Mouse (Mus musculus) C2C12 (cell line): ENCODE results near the gene Prex1. TPM values are rescaled to one million over a fixed set of nuclear protein-coding genes. Genes with fewer than 3 reads are reported as not detected.

Source experiments
- H3K27me3 ChIP-seq: one replicate; pipeline ENCODE4 v1.6.1; 2011; ENCODE audit not compliant: control insufficient read depth, insufficient read depth, insufficient read length
- H3K36me3 ChIP-seq: one replicate; pipeline ENCODE4 v1.6.1; 2011; ENCODE audit not compliant: control insufficient read depth, insufficient read depth
- H3K4me3 ChIP-seq: one replicate; pipeline ENCODE4 v1.5.1; 2011; ENCODE audit warnings: mild to moderate bottlenecking, control low read depth; ENCODE audit not compliant: poor library complexity, insufficient read depth, severe bottlenecking
- H3K79me2 ChIP-seq: one replicate; pipeline ENCODE4 v1.6.1; 2011; ENCODE audit not compliant: control insufficient read depth, insufficient read depth
- H3K79me3 ChIP-seq: one replicate; pipeline ENCODE4 v1.6.1; 2011; ENCODE audit warnings: low read depth, control low read depth
- H3ac ChIP-seq: one replicate; pipeline ENCODE3; 2011; ENCODE audit warnings: low read depth; ENCODE audit not compliant: control insufficient read depth, insufficient read length
- CEBPB ChIP-seq: IDR thresholded peaks from one replicate; pipeline ENCODE4 v1.6.1; 2011; ENCODE audit warnings: low read depth, mild to moderate bottlenecking, control low read depth, moderate library complexity
- CTCF ChIP-seq: IDR thresholded peaks from one replicate; pipeline ENCODE4 v1.5.1; 2011; ENCODE audit not compliant: control insufficient read depth, insufficient read depth, insufficient read length
- FOSL1 ChIP-seq: IDR thresholded peaks from one replicate; pipeline ENCODE4 v1.8.0; 2011; ENCODE audit warnings: mild to moderate bottlenecking, low read length; ENCODE audit not compliant: poor library complexity, insufficient read depth, severe bottlenecking
- MAX ChIP-seq: IDR thresholded peaks from one replicate; pipeline ENCODE4 v1.6.1; 2011; ENCODE audit warnings: mild to moderate bottlenecking, control low read depth
- MYOD1 ChIP-seq: IDR thresholded peaks from one replicate; pipeline ENCODE4 v1.6.1; 2011; ENCODE audit warnings: low read depth; ENCODE audit not compliant: control insufficient read depth, insufficient read length
- MYOG ChIP-seq: IDR thresholded peaks from one replicate; pipeline ENCODE4 v1.6.1; 2011; ENCODE audit not compliant: control insufficient read depth, insufficient read length; ENCODE audit errors: extremely low read depth
- USF1 ChIP-seq: IDR thresholded peaks from one replicate; pipeline ENCODE4 v1.6.1; 2011; ENCODE audit warnings: low read depth, mild to moderate bottlenecking, control low read depth, moderate library complexity
- polyA plus RNA-seq: library from polyadenylated mRNA; unstranded; fragments of >200 nt; fragmentation: generic; extraction: Trizol; gene quantifications from one replicate; pipeline ENCODE4 v1.2.1, GENCODE M21; 2012; ENCODE audit warnings: missing spikeins

Prex1 gene
- polyA plus RNA-seq, 1 experiment: 0.16 TPM

- no peaks in the 10 kb centered on the region for H3K36me3 ChIP-seq
- no peaks in the 10 kb centered on the region for H3K27me3 ChIP-seq
- H3K79me2 ChIP-seq: no peaks in the 10 kb centered on the region
- no peaks in the 10 kb centered on the region for H3K79me3 ChIP-seq
- no peak overlapping the region for H3K4me3 ChIP-seq
- TF ChIP-seq CTCF (no peak), USF1 (no peak), MYOD1 (no peak), FOSL1 (no peak), MYOG (no peak), MAX (no peak), CEBPB (no peak)
- H3ac ChIP-seq: no peak overlapping the region
These were observed 52.1 kb downstream of the Prex1 start for GRCm38 (mm10) chr2:166661498-166661897.

- no peak overlapping the region for H3ac ChIP-seq
- no peaks in the 10 kb centered on the region for H3K36me3 ChIP-seq
- H3K4me3 ChIP-seq: no peak overlapping the region
- no peaks in the 10 kb centered on the region for H3K27me3 ChIP-seq
- no peaks in the 10 kb centered on the region for H3K79me3 ChIP-seq
- H3K79me2 ChIP-seq: no peaks in the 10 kb centered on the region
- no peak for TF ChIP-seq CTCF
- TF ChIP-seq FOSL1: no peak
- no peak for TF ChIP-seq MYOG
- no peak for TF ChIP-seq CEBPB
- TF ChIP-seq MAX: no peak
- no peak for TF ChIP-seq USF1
- no peak for TF ChIP-seq MYOD1
These were observed 55.3 kb downstream of the Prex1 start for GRCm38 (mm10) chr2:166658380-166658779.

GRCm38 (mm10) chr2:166657451-166658011 lies 56.1 kb downstream of the Prex1 start:
- Histone ChIP-seq H3K36me3 (no peaks in the 10 kb centered on the region), H3K4me3 (no peak overlapping the region), H3ac (no peak overlapping the region), H3K27me3 (no peaks in the 10 kb centered on the region), H3K79me3 (no peaks in the 10 kb centered on the region), H3K79me2 (no peaks in the 10 kb centered on the region)
- TF ChIP-seq MYOD1 (no peak), CEBPB (no peak), USF1 (no peak), MAX (no peak), MYOG (no peak), CTCF (no peak), FOSL1 (no peak)

GRCm38 (mm10) chr2:166656630-166657029 lies 57.0 kb downstream of the Prex1 start:
- Histone ChIP-seq H3K79me2 (no peaks in the 10 kb centered on the region), H3K4me3 (no peak overlapping the region), H3ac (no peak overlapping the region), H3K27me3 (no peaks in the 10 kb centered on the region), H3K79me3 (no peaks in the 10 kb centered on the region), H3K36me3 (no peaks in the 10 kb centered on the region)
- TF ChIP-seq CEBPB (no peak), USF1 (no peak), MYOG (no peak), MAX (no peak), MYOD1 (no peak), CTCF (no peak), FOSL1 (no peak)

GRCm38 (mm10) chr2:166655727-166656520 lies 57.7 kb downstream of the Prex1 start:
- Histone ChIP-seq H3K36me3 (no peaks in the 10 kb centered on the region), H3K79me3 (no peaks in the 10 kb centered on the region), H3ac (no peak overlapping the region), H3K79me2 (no peaks in the 10 kb centered on the region), H3K27me3 (no peaks in the 10 kb centered on the region), H3K4me3 (no peak overlapping the region)
- TF ChIP-seq USF1: no peak
- TF ChIP-seq MAX: no peak
- no peak for TF ChIP-seq MYOD1
- no peak for TF ChIP-seq FOSL1
- no peak for TF ChIP-seq CEBPB
- no peak for TF ChIP-seq MYOG
- no peak for TF ChIP-seq CTCF

- no peak for TF ChIP-seq CTCF
- no peak for TF ChIP-seq MYOD1
- no peak for TF ChIP-seq MAX
- no peak for TF ChIP-seq FOSL1
- TF ChIP-seq USF1: no peak
- TF ChIP-seq CEBPB: no peak
- TF ChIP-seq MYOG: no peak
- Histone ChIP-seq H3K79me2 (no peaks in the 10 kb centered on the region), H3K36me3 (no peaks in the 10 kb centered on the region), H3K79me3 (no peaks in the 10 kb centered on the region), H3ac (no peak overlapping the region), H3K27me3 (no peaks in the 10 kb centered on the region), H3K4me3 (no peak overlapping the region)
These were observed 58.3 kb downstream of the Prex1 start for GRCm38 (mm10) chr2:166655308-166655707.
